Mouse (Mus musculus) cerebellum, adult 18-20 months (tissue): ENCODE results near the gene Pde4d.

ENCODE experiments used
- DNase-seq, 2 experiments: peaks; one replicate each; pipeline ENCODE4 v3.0.0; 2021

Gene Pde4d

GRCm38 (mm10) chr13:109599711-109600110 is 1150.0 kb downstream of the Pde4d start:
- DNase-seq, result no peak

- no peak for DNase-seq
Measured at GRCm38 (mm10) chr13:109604017-109604416, 1154.3 kb downstream of the Pde4d start.

- DNase-seq, result no peak
Measured at GRCm38 (mm10) chr13:109605140-109605539, 1155.4 kb downstream of the Pde4d start.

- DNase-seq, result no peak
Measured at GRCm38 (mm10) chr13:109609106-109609804, 1159.5 kb downstream of the Pde4d start.

- DNase-seq, result peak; percentile 63 to 72
Measured at GRCm38 (mm10) chr13:109609805-109610187, 1160.0 kb downstream of the Pde4d start.

- DNase-seq, result no peak
Measured at GRCm38 (mm10) chr13:109610772-109611171, 1161.0 kb downstream of the Pde4d start.

GRCm38 (mm10) chr13:109615213-109615784 is 1165.6 kb downstream of the Pde4d start:
- DNase-seq, result no peak

GRCm38 (mm10) chr13:109615785-109616281 is 1166.1 kb downstream of the Pde4d start:
- DNase-seq, result no peak

- no peak for DNase-seq
Measured at GRCm38 (mm10) chr13:109619158-109619657, 1169.5 kb downstream of the Pde4d start.

GRCm38 (mm10) chr13:109622207-109622606 is 1172.5 kb downstream of the Pde4d start:
- DNase-seq, result no peak

GRCm38 (mm10) chr13:109623201-109623600 is 1173.5 kb downstream of the Pde4d start:
- DNase-seq, result no peak

- no peak for DNase-seq
Measured at GRCm38 (mm10) chr13:109624772-109625349, 1175.1 kb downstream of the Pde4d start.

- no peak for DNase-seq
Measured at GRCm38 (mm10) chr13:109625466-109626129, 1175.8 kb downstream of the Pde4d start.

GRCm38 (mm10) chr13:109627265-109627664 is 1177.5 kb downstream of the Pde4d start:
- DNase-seq, result peak; percentile 30 to 41

GRCm38 (mm10) chr13:109628606-109629005 is 1178.9 kb downstream of the Pde4d start:
- no peak for DNase-seq

- DNase-seq, result no peak
Measured at GRCm38 (mm10) chr13:109629216-109629615, 1179.5 kb downstream of the Pde4d start.

GRCm38 (mm10) chr13:109631399-109632026 is 1181.8 kb downstream of the Pde4d start:
- DNase-seq, result no peak

GRCm38 (mm10) chr13:109632387-109633036 is 1182.8 kb downstream of the Pde4d start:
- DNase-seq, result no peak

GRCm38 (mm10) chr13:109633037-109633418 is 1183.3 kb downstream of the Pde4d start:
- no peak for DNase-seq

- no peak for DNase-seq
Measured at GRCm38 (mm10) chr13:109635901-109636520, 1186.3 kb downstream of the Pde4d start.

- no peak for DNase-seq
Measured at GRCm38 (mm10) chr13:109638273-109638672, 1188.5 kb downstream of the Pde4d start.

GRCm38 (mm10) chr13:109639286-109639685 is 1189.5 kb downstream of the Pde4d start:
- no peak for DNase-seq
